Mouse (Mus musculus): ENCODE data around the gene Dnajc25. TPM values are rescaled to one million over a fixed set of nuclear protein-coding genes. Genes with fewer than 3 reads are reported as not detected.

The Dnajc25 gene
- polyA plus RNA-seq, 1 experiment from 2014 or later, result 11.0 TPM

DNA sequence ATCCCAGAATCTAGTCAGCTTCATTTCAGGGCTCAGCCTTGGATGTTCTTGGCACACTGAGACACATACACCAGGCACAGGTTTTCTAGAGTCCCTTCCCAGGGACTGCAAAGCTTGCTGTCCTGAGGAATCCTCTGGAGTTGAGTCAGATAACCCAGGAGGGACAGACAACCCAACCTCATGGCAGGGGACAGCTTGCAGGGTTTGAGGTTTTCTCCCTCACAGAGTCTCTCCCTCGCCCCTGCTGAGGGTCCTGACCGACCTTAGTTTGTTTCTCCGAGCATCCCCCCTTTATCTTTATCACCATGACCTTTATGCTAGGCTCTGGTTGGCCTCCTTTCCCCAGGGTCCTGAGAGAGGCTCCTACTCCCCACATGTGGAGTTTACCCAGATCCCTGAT is 42.7 kb downstream of the Dnajc25 start:
- ATAC-seq (ENCODE audit: insufficient number of reproducible peaks, insufficient read depth, low FRiP score, low TSS enrichment), result no peak
- Histone ChIP-seq H3K4me2 (replicated peaks) (no peak overlapping the region), H3K36me3 (peaks cover 16% of the 10 kb centered on the region; the same call in 1 of the 2 replicates), H3K4me3 (no peak overlapping the region), H3K9ac (no peak overlapping the region), H3K4me1 (0 out of 2 replicates have a peak, but pooled peaks cover 6% of the 10 kb centered on the region), H3K27ac (no peak overlapping the region), H3K9me3 (no peaks in the 10 kb centered on the region), H3K27me3 (no peaks in the 10 kb centered on the region)
- WGBS, result 82% methylated on average over 3 of the region's 3 CpGs

DNA sequence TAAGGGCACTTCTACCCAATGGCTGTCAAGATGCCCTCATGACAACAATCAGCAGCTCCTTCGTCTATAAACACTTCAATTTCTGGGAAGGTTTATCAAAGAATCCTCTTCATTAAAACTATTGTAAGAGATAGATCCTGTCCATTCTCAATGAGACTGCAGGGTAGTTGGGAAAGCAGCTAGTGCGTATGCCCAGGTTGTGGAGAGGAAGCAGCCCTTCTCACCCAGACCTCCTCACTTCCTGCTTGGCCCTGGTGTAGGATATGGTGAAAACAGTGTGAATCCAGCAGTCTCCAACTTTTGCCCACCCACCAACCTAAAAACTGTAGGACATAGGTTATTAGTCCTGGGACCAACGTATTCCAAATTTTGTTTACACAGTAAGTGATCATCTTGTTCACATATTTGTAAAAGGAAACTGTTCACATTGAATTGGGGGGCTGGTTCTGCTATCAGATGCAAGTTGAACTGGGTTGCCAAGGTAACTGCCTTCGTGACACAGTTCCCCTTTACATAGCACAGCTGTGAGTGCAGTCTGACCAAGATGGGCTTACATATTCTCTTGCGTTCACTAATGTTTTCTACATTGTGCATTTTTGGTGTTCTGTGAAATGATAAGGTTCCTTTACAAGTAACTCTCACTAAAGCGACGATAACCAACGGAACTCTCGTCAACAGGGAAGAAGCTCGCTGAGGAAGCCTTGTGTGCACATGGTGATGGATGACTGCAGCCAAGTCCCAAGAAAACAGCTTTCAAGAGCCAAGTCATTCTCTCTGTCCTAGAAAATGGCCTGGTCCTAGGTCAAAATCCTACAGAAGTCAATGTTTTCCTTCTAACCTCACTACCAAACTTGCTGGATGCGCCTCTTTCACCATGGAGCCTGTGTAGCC is 45.8 kb downstream of the Dnajc25 start:
- Histone ChIP-seq H3K4me3 (no peak overlapping the region), H3K27ac (no peak overlapping the region), H3K27me3 (no peaks in the 10 kb centered on the region), H3K9ac (no peak overlapping the region), H3K9me3 (no peaks in the 10 kb centered on the region), H3K4me2 (replicated peaks) (no peak overlapping the region), H3K4me1 (0 out of 2 replicates have a peak, but pooled peaks cover 5% of the 10 kb centered on the region), H3K36me3 (peaks cover 21% of the 10 kb centered on the region; the same call in 1 of the 2 replicates)
- ATAC-seq (ENCODE audit: insufficient number of reproducible peaks, insufficient read depth, low FRiP score, low TSS enrichment), result no peak
- WGBS, result 90% methylated on average over 11 of the region's 11 CpGs

DNA sequence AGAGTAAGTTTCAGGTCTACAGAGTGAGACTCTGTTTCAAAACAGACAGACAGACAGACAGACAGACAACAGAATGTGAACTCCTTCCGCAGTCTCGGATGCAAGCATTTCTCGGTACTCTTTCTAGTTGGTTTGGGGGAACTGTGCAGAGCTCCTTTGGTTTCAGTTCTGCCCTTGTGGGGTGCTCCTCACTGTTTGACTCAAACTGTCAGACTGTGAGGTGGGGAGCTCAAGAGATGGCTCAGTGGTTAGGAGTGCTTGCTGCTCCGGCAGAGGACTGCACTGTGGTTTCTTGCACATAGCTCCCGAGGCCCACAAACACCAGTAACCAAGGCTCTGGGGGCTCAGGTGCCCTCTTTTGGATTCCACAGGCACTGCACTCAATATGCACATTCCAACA is 48.2 kb downstream of the Dnajc25 start:
- Histone ChIP-seq H3K27ac (no peak overlapping the region), H3K4me3 (no peak overlapping the region), H3K9me3 (no peaks in the 10 kb centered on the region), H3K27me3 (no peaks in the 10 kb centered on the region), H3K9ac (no peak overlapping the region), H3K36me3 (peaks cover 21% of the 10 kb centered on the region; the same call in 1 of the 2 replicates), H3K4me1 (no peaks in the 10 kb centered on the region), H3K4me2 (replicated peaks) (no peak overlapping the region)
- no peak for ATAC-seq (ENCODE audit: insufficient number of reproducible peaks, insufficient read depth, low FRiP score, low TSS enrichment)
- 97% methylated on average over 5 of the region's 5 CpGs for WGBS

DNA sequence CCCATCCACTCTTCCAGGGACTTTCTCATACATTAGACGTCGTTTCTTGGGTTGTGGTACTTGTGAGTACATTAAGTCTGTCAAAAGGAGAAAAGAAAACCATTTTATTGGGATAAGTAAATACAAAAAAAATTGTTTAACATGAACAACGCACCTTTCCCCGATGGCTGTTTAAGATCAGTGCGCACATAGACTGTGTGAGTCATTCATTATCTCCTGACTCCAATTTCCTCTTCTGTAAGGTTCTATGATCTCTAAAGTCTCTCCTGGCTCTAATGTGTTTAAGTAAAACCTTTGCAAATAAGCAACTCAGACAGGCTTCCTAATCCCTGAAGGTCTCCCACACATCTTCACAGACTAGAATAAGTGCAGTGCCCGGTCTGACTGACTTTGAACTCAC is 49.0 kb downstream of the Dnajc25 start:
- Histone ChIP-seq H3K4me1 (no peaks in the 10 kb centered on the region), H3K9me3 (no peaks in the 10 kb centered on the region), H3K27me3 (no peaks in the 10 kb centered on the region), H3K4me2 (replicated peaks) (no peak overlapping the region), H3K36me3 (peaks cover 20% of the 10 kb centered on the region; the same call in 1 of the 2 replicates), H3K4me3 (no peak overlapping the region), H3K27ac (no peak overlapping the region), H3K9ac (no peak overlapping the region)
- 90% methylated on average over 6 of the region's 6 CpGs for WGBS
- no peak for ATAC-seq (ENCODE audit: insufficient number of reproducible peaks, insufficient read depth, low FRiP score, low TSS enrichment)

DNA sequence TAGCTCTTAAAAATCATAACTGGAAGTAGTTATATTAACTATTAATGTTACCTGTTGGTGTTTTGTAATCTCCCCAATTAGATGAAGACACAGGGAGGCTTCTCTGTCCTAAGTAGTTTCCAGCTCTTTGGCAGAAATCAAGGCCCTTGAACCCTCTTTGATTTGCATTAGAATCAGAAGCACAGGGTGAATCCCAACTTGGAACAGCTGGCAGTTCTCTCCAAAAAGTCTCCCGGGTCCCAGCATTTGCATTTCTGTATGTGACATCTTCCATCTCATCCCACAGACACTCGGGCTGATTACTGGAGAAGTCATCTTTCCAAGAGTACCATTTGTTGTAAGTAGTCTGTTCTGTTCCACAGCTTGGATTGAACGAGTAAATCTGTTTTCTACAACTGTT is 52.4 kb downstream of the Dnajc25 start:
- H3K9me3 ChIP-seq, result no peaks in the 10 kb centered on the region
- no peak overlapping the region for H3K4me3 ChIP-seq
- no peak overlapping the region for H3K4me2 ChIP-seq (replicated peaks)
- H3K9ac ChIP-seq, result no peak overlapping the region
- ATAC-seq (ENCODE audit: insufficient number of reproducible peaks, insufficient read depth, low FRiP score, low TSS enrichment), result no peak
- no peaks in the 10 kb centered on the region for H3K27me3 ChIP-seq
- peaks cover 5% of the 10 kb centered on the region; the same call in 1 of the 2 replicates for H3K36me3 ChIP-seq
- 38% methylated on average over 3 of the region's 3 CpGs for WGBS
- no peak overlapping the region for H3K27ac ChIP-seq
- no peaks in the 10 kb centered on the region for H3K4me1 ChIP-seq

DNA sequence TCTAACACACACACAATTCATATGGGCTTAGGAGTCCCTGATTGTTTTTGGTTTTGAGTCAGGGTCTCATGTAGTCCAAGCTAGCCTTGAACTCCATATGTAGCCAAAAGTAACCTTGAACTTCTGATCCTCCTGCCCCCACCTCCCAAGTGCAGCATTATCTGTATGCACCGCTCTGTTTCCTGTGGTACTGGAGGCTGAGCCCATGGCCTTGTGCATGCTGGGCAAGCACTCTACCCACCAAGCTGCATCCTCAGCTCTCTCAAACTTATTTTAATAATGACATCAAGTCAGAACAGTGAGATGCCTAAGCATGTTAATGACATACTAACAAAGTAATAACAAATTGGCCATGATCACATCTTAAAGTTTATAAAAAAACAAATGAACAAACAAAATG is 56.2 kb downstream of the Dnajc25 start:
- Histone ChIP-seq H3K36me3 (no peaks in the 10 kb centered on the region), H3K4me2 (replicated peaks) (no peak overlapping the region), H3K27me3 (no peaks in the 10 kb centered on the region), H3K4me1 (no peaks in the 10 kb centered on the region), H3K4me3 (no peak overlapping the region), H3K9ac (no peak overlapping the region), H3K9me3 (no peaks in the 10 kb centered on the region), H3K27ac (no peak overlapping the region)
- no peak for ATAC-seq (ENCODE audit: insufficient number of reproducible peaks, insufficient read depth, low FRiP score, low TSS enrichment)
- 87% methylated on average over 1 of the region's 1 CpGs for WGBS

DNA sequence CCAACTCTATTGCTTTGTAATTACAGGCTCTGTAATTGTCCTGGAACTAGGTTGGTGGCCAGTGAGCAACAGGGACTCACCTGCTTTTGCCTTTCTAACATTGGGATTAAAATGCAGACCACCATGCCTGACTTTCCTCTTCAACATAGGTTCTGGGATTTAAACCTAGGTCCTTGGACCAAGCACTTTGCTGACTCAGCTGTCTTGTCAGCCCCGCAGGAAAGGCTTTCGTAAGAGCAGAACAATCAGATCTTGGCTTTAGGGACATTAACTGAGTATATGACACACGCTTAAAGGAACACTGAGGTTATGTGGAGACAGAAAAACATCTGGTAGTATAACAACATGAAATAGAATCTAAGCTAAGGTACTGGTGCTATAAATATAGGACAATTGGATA is 63.1 kb downstream of the Dnajc25 start:
- Histone ChIP-seq H3K4me1 (no peaks in the 10 kb centered on the region), H3K9ac (no peak overlapping the region), H3K27ac (no peak overlapping the region), H3K4me2 (replicated peaks) (no peak overlapping the region), H3K27me3 (no peaks in the 10 kb centered on the region), H3K4me3 (no peak overlapping the region), H3K9me3 (no peaks in the 10 kb centered on the region), H3K36me3 (no peaks in the 10 kb centered on the region)
- ATAC-seq (ENCODE audit: insufficient number of reproducible peaks, insufficient read depth, low FRiP score, low TSS enrichment), result no peak
- WGBS, result 82% methylated on average over 3 of the region's 3 CpGs

DNA sequence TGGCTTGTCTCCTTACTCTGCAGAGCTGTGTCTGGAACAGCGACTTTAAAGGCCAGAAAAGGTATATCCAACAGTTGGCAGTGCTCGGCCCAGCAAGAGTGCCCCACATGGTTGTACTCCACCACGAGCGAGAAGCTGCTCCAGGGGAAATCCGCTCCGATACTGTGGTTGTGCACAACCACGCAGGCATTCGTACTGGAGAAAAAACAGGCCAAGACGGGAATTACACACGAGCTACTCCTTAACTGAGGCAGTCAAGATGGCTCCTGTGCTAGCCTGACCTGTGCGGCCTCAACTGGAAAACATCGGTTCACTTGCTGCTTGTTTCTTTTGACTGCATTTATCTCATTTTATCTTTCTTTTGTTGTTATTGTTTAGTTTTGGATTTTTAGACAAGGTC is 67.7 kb downstream of the Dnajc25 start:
- H3K4me1 ChIP-seq, result no peaks in the 10 kb centered on the region
- no peak for ATAC-seq (ENCODE audit: insufficient number of reproducible peaks, insufficient read depth, low FRiP score, low TSS enrichment)
- H3K4me2 ChIP-seq (replicated peaks), result no peak overlapping the region
- H3K27ac ChIP-seq, result no peak overlapping the region
- H3K27me3 ChIP-seq, result no peaks in the 10 kb centered on the region
- H3K4me3 ChIP-seq, result no peak overlapping the region
- 68% methylated on average over 12 of the region's 12 CpGs for WGBS
- H3K36me3 ChIP-seq, result no peaks in the 10 kb centered on the region
- H3K9me3 ChIP-seq, result no peaks in the 10 kb centered on the region
- no peak overlapping the region for H3K9ac ChIP-seq

DNA sequence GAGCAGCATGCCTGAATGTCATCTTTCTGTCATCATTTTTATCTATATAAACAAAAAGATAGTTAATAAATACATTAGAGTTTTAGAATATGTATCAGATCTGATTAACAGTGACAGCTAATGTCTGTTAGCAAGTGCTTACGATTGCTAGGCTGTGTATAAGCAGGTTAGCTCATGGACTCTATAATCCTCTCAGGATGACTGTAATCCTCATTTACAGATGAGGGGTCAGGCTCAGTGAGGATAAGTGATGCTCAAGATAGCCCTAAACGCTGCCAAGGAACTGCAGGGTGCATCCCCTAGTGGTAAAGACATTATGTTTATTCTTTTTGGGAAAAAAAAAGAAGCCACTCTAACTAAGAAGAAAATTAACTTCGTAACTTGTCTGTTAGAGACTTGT is 74.4 kb downstream of the Dnajc25 start:
- 52% methylated on average over 3 of the region's 3 CpGs for WGBS
- Histone ChIP-seq H3K9ac (no peak overlapping the region), H3K27me3 (no peaks in the 10 kb centered on the region), H3K4me2 (replicated peaks) (no peak overlapping the region), H3K27ac (no peak overlapping the region), H3K9me3 (no peaks in the 10 kb centered on the region), H3K36me3 (no peaks in the 10 kb centered on the region), H3K4me1 (no peaks in the 10 kb centered on the region), H3K4me3 (no peak overlapping the region)
- ATAC-seq (ENCODE audit: insufficient number of reproducible peaks, insufficient read depth, low FRiP score, low TSS enrichment), result no peak

Other genes starting within 250 kb of the Dnajc25 start
- gene Olfr267, start 207.3 kb upstream of the Dnajc25 start, polyA plus RNA-seq (2016; fragmentation: Nextera tagmentation; extraction: Ambion mirVana), result not detected in 2 replicates
- 42.3 and 44.7 TPM in 2 replicates for gene Ecpas, start 82.3 kb upstream of the Dnajc25 start, polyA plus RNA-seq (2016; fragmentation: Nextera tagmentation; extraction: Ambion mirVana)
- 1.3 and 1.5 TPM in 2 replicates for gene Zkscan16, start 51.4 kb upstream of the Dnajc25 start, polyA plus RNA-seq (2016; fragmentation: Nextera tagmentation; extraction: Ambion mirVana)
- gene Ptgr1, start 7.9 kb upstream of the Dnajc25 start, polyA plus RNA-seq (2016; fragmentation: Nextera tagmentation; extraction: Ambion mirVana), result 21.3 and 24.2 TPM in 2 replicates
- 15.4 and 17.9 TPM in 2 replicates for gene Gm20503, start 8.1 kb downstream of the Dnajc25 start, polyA plus RNA-seq (2016; fragmentation: Nextera tagmentation; extraction: Ambion mirVana)
- 181 and 183 TPM in 2 replicates for gene Gng10, start 40.0 kb downstream of the Dnajc25 start, polyA plus RNA-seq (2016; fragmentation: Nextera tagmentation; extraction: Ambion mirVana)
- gene AI481877, start 143.9 kb downstream of the Dnajc25 start, polyA plus RNA-seq (2016; fragmentation: Nextera tagmentation; extraction: Ambion mirVana), result not detected in 2 replicates
- gene Ugcg, start 194.2 kb downstream of the Dnajc25 start, polyA plus RNA-seq (2016; fragmentation: Nextera tagmentation; extraction: Ambion mirVana), result 13.6 and 13.9 TPM in 2 replicates

Measured in embryonic facial prominence, embryonic 12.5 days (tissue).